Mouse (Mus musculus) kidney, embryonic 16.5 days (tissue): Measurements from ENCODE around the gene Grhl3. TPM values are rescaled to one million over a fixed set of nuclear protein-coding genes. Genes with fewer than 3 reads are reported as not detected.

Source experiments
- ATAC-seq: fragments of 200-750 bp; cut with Nextera tagmentation; 2 replicates; pipeline ENCODE4 v1.8.0; 2017; ENCODE audit warnings: moderate TSS enrichment; ENCODE audit not compliant: low FRiP score, low TSS enrichment
- H3K27ac ChIP-seq: fragments of 300-500 bp; sonication (generic); 2 replicates; pipeline ENCODE4 v1.5.1; 2014; ENCODE audit warnings: low read length
- H3K27me3 ChIP-seq: fragments of 300-500 bp; sonication (generic); 2 replicates; pipeline ENCODE4 v1.6.1; 2014; ENCODE audit warnings: low read length, control low read depth, mixed read lengths; ENCODE audit not compliant: insufficient read depth
- H3K36me3 ChIP-seq: fragments of 300-500 bp; sonication (generic); 2 replicates; pipeline ENCODE4 v1.6.1; 2014; ENCODE audit warnings: low read length, control low read depth, mixed read lengths; ENCODE audit not compliant: insufficient read depth
- H3K4me1 ChIP-seq: fragments of 300-500 bp; sonication (generic); 2 replicates; pipeline ENCODE4 v1.6.1; 2014; ENCODE audit warnings: low read length, control low read depth, mixed read lengths; ENCODE audit not compliant: insufficient read depth
- H3K4me2 ChIP-seq: fragments of 300-500 bp; sonication (generic); replicated peaks from 2 replicates; pipeline ENCODE4 v1.6.1; 2014; ENCODE audit warnings: low read depth, low read length
- H3K4me3 ChIP-seq: fragments of 300-500 bp; sonication (generic); 2 replicates; pipeline ENCODE4 v1.5.1; 2014; ENCODE audit warnings: mild to moderate bottlenecking, low read length
- H3K9ac ChIP-seq: fragments of 300-500 bp; sonication (generic); replicated peaks from 2 replicates; pipeline ENCODE4 v1.6.1; 2014; ENCODE audit warnings: low read length
- H3K9me3 ChIP-seq: fragments of 300-500 bp; sonication (generic); 2 replicates; pipeline ENCODE4 v1.6.1; 2016; ENCODE audit warnings: low read length, control low read depth
- WGBS: fragments of 180-500 bp; shearing (Covaris S2); extraction: QIAGEN DNeasy Blood & Tissue Kit; methylation state at CpG from one replicate; pipeline ENCODE4 v1.1.7; 2014; 5-methylcytosine and 5-hydroxymethylcytosine counted together
- polyA plus RNA-seq: library from polyadenylated mRNA; unstranded; fragments of >200 nt; fragmentation: Nextera tagmentation; extraction: Ambion mirVana; gene quantifications from 2 replicates; pipeline ENCODE4 v1.2.1, GENCODE M21; 2015

Gene Grhl3
- polyA plus RNA-seq, 1 experiment from 2014 or later, result 4.9 TPM

- Histone ChIP-seq H3K36me3 (no peaks in the 10 kb centered on the region), H3K4me1 (peaks cover 2% of the 10 kb centered on the region; the same call in 1 of the 2 replicates), H3K27me3 (no peaks in the 10 kb centered on the region), H3K9me3 (no peaks in the 10 kb centered on the region), H3K9ac (no peak overlapping the region), H3K4me3 (no peak overlapping the region), H3K4me2 (no peak overlapping the region), H3K27ac (no peak overlapping the region)
- 85% methylated on average over 12 of the region's 12 CpGs for WGBS
- no peak for ATAC-seq
These were observed 34.4 kb downstream of the Grhl3 start for GRCm38 (mm10) chr4:135539056-135539455.

DNA sequence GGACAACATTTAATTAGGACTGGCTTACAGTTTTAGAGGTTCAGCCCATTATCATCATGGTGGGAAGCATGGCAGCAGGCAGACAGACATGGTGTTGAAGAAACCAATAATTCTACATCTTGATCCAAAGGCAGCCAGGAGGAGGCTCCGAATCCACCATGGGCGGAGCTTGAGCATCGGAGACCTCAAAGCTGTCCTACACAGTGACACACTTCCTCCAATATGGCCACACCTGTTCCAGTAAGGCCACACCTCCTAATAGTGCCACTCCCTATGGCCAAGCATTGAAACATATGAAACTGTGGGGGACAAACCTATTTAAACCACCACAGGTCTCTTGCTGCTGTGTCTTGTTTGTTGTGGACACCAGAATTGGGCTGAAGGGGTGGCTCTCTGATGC, 38.4 kb downstream of the Grhl3 start:
- Histone ChIP-seq H3K27ac (no peak overlapping the region), H3K36me3 (no peaks in the 10 kb centered on the region), H3K9me3 (peaks cover 6% of the 10 kb centered on the region; the same call in 1 of the 2 replicates), H3K4me2 (no peak overlapping the region), H3K4me1 (no peaks in the 10 kb centered on the region; the same call in 1 of the 2 replicates), H3K4me3 (no peak overlapping the region), H3K27me3 (no peaks in the 10 kb centered on the region), H3K9ac (no peak overlapping the region)
- WGBS, result 99% methylated on average over 3 of the region's 3 CpGs
- no peak for ATAC-seq

DNA sequence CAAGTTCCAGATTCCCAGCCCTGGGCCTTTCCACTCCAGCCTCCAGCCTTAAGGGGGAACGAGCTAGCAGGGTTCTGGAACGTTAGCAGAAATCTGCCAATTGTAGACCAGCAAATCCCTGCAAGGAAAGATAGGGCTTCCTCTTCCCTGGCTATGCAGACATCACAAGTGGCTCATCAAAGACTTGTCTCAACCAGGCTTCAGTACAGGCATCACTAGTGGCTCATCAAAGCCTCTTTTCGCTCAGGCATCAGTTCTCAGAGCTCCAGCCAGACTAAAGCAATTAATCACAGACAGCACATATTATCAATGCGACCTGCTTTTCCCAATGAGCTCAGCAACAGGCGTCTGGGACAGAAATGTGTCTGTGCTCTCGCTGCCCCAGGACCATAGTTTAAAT, 40.4 kb downstream of the Grhl3 start:
- WGBS, result 80% methylated on average over 6 of the region's 6 CpGs
- H3K4me1 ChIP-seq, result no peaks in the 10 kb centered on the region; the same call in 1 of the 2 replicates
- no peak overlapping the region for H3K27ac ChIP-seq
- H3K36me3 ChIP-seq, result no peaks in the 10 kb centered on the region
- H3K4me2 ChIP-seq, result no peak overlapping the region
- H3K27me3 ChIP-seq, result no peaks in the 10 kb centered on the region
- H3K9me3 ChIP-seq, result peaks cover 6% of the 10 kb centered on the region; the same call in 1 of the 2 replicates
- H3K9ac ChIP-seq, result no peak overlapping the region
- ATAC-seq, result no peak
- H3K4me3 ChIP-seq, result no peak overlapping the region

DNA sequence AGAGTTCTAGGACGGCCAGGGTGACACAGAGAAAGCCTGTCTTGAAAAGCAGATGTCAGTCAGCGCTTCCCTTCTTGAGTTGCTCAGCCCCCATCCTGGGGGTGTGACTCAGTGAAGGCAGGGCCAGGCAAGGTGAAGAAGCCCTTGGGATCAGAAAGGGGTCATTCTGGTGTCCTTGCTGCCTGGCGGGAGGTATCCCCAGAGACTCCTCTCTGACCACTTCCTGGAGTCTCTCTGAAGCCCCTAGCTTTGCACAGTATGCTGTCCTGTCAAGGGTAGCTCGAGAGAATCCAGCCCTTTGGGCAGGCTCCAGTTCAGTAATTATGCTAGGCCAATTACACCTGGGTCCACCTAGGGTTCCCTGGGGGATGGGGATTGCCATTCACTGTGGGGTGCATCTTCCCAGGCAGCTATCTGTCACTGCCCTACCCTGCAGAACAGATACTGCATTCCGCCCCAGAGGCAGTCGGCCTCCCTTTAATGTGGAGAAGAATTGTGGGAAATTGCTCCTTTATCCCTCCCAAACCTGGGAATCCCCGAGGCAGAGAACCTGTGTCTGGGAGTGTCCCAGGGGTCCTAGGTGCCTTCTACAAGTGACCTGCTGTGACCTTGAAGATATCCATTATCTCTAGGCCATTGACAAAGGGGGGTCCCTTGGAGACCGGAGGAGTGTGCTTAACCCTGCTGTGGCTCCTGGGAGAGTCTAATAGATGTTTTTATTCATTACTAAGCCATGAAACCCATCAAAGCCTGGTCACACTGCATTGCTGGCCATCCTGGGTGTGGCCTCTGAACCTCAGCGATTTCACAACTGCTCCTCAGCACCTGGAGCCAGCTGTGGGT, 41.4 kb downstream of the Grhl3 start:
- no peaks in the 10 kb centered on the region for H3K36me3 ChIP-seq
- WGBS, result 44% methylated on average over 9 of the region's 9 CpGs
- no peak overlapping the region for H3K27ac ChIP-seq
- H3K9me3 ChIP-seq, result peaks cover 6% of the 10 kb centered on the region; the same call in 1 of the 2 replicates
- no peak for ATAC-seq
- no peaks in the 10 kb centered on the region; the same call in 1 of the 2 replicates for H3K4me1 ChIP-seq
- H3K9ac ChIP-seq, result no peak overlapping the region
- H3K27me3 ChIP-seq, result no peaks in the 10 kb centered on the region
- H3K4me3 ChIP-seq, result no peak overlapping the region
- H3K4me2 ChIP-seq, result no peak overlapping the region

GRCm38 (mm10) chr4:135531236-135531635, 42.2 kb downstream of the Grhl3 start:
- 87% methylated on average over 9 of the region's 9 CpGs for WGBS
- ATAC-seq, result no peak
- H3K9me3 ChIP-seq, result peaks cover 6% of the 10 kb centered on the region; the same call in 1 of the 2 replicates

DNA sequence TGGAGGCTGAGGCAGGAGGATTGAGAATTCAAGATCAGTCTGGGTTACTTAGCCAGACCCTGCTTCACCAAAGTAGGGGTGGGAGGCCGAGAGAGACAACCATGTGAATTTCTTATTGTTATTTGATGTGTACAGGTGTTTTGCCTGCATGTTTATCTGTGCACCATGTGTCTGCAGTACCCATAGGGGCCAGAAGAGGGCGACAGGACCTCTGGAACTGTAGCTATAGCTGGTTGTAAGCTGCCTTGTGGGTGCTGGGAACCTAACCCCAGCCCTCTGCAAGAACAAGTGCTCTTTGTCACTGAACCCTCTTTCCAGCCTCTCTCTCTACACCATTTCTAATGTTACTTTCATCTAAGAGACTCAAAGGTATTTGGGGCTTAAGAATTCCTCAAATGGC, 43.2 kb downstream of the Grhl3 start:
- no peaks in the 10 kb centered on the region for H3K27me3 ChIP-seq
- peaks cover 6% of the 10 kb centered on the region; the same call in 1 of the 2 replicates for H3K9me3 ChIP-seq
- ATAC-seq, result no peak
- H3K4me3 ChIP-seq, result no peak overlapping the region
- 73% methylated on average over 2 of the region's 2 CpGs for WGBS
- peaks cover 7% of the 10 kb centered on the region; the same call in 1 of the 2 replicates for H3K4me1 ChIP-seq
- no peak overlapping the region for H3K4me2 ChIP-seq
- H3K36me3 ChIP-seq, result no peaks in the 10 kb centered on the region
- no peak overlapping the region for H3K27ac ChIP-seq
- no peak overlapping the region for H3K9ac ChIP-seq

More at GRCm38 (mm10) chr4:135531236-135531635, 42.2 kb downstream of the Grhl3 start:
- no peak overlapping the region for H3K4me2 ChIP-seq
- no peak overlapping the region for H3K9ac ChIP-seq
- H3K4me3 ChIP-seq, result no peak overlapping the region
- H3K4me1 ChIP-seq, result peaks cover 4% of the 10 kb centered on the region; the same call in 1 of the 2 replicates
- no peak overlapping the region for H3K27ac ChIP-seq
- H3K27me3 ChIP-seq, result no peaks in the 10 kb centered on the region
- H3K36me3 ChIP-seq, result no peaks in the 10 kb centered on the region

GRCm38 (mm10) chr4:135526039-135526710, 47.3 kb downstream of the Grhl3 start:
- Histone ChIP-seq H3K4me2 (no peak overlapping the region), H3K4me3 (no peak overlapping the region), H3K36me3 (no peaks in the 10 kb centered on the region), H3K9me3 (peaks cover 6% of the 10 kb centered on the region; the same call in 1 of the 2 replicates), H3K27me3 (no peaks in the 10 kb centered on the region), H3K9ac (no peak overlapping the region), H3K27ac (no peak overlapping the region), H3K4me1 (peaks cover 15% of the 10 kb centered on the region)
- ATAC-seq, result no peak
- WGBS, result 37% methylated on average over 14 of the region's 14 CpGs

DNA sequence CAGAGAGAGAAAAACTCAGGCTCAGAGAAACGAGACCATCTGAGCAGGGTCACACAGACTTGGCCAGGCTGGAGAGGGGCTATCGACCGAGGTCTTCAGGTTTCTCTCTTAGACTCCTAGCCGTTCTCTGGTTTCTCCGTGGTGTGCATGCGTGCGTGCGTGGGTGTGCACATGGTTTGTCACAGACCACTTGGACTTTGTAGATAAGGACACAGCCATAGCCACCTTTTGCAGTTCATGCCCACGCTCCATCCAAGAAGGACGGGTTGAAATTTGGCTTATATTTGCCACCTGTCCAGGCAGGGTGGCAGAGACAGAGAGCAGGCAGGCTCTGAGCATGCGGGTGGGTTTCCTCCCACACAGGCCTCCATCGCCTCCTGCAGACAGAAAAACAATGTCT, 48.4 kb downstream of the Grhl3 start:
- Histone ChIP-seq H3K4me2 (no peak overlapping the region), H3K9ac (no peak overlapping the region), H3K36me3 (no peaks in the 10 kb centered on the region), H3K9me3 (no peaks in the 10 kb centered on the region), H3K4me3 (no peak overlapping the region), H3K4me1 (peaks cover 15% of the 10 kb centered on the region), H3K27me3 (no peaks in the 10 kb centered on the region), H3K27ac (no peak overlapping the region)
- 46% methylated on average over 12 of the region's 12 CpGs for WGBS
- ATAC-seq, result no peak

GRCm38 (mm10) chr4:135523939-135524338, 49.5 kb downstream of the Grhl3 start:
- Histone ChIP-seq H3K4me1 (peaks cover 15% of the 10 kb centered on the region), H3K9ac (no peak overlapping the region), H3K4me3 (no peak overlapping the region), H3K36me3 (no peaks in the 10 kb centered on the region), H3K27me3 (no peaks in the 10 kb centered on the region), H3K9me3 (no peaks in the 10 kb centered on the region), H3K4me2 (no peak overlapping the region), H3K27ac (no peak overlapping the region)
- ATAC-seq, result no peak
- WGBS, result 24% methylated on average over 6 of the region's 7 CpGs
